Mouse (Mus musculus) naive thymus-derived CD4-positive, alpha-beta T cell, adult 2 months (primary cell): ENCODE measurements around the gene Cby3.

Experiments
- DNase-seq: peaks from one replicate; pipeline ENCODE4 v3.0.0-alpha.2; 2011; ENCODE audit warnings: low read depth

Cby3 gene

DNA sequence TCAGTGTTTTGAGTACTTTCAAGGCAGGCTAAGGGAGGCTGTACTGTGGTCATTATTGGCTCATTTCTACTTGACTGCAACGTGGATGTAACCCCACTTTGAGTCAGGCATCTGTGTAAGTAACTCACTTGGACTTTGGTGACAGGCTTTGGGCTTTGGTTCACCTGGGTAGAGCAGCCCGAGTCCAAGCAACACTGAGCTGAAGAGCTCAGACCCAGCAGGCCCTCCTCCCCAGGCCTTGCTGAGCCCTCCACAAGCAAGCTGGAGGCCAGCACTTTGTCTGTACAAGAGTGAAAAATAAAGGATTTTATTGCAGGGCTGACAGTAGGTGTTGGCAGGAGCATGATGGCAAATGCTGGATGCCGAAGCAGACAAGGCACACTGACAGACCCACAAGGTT is 34.7 kb downstream of the Cby3 start:
- no peak for DNase-seq

DNA sequence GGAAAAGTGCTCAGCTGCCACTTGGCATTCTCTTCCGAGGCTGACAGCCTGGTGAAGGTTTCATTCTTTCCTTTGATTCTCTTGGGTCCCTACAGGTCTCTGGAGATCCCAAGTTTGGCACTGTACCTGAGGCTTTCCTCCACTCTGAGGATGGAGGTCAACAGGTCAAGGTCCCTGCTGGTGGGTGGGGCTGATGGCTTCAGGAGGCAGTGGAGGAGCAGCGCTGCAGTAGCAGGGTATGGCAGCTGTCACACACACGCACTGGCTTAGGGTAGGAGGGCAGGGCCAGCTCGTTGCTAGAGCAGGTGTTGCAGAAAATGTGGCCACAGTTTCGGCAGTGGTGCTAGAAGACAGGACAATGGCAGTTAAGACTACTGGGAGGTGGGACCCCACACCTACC is 35.4 kb downstream of the Cby3 start:
- no peak for DNase-seq

DNA sequence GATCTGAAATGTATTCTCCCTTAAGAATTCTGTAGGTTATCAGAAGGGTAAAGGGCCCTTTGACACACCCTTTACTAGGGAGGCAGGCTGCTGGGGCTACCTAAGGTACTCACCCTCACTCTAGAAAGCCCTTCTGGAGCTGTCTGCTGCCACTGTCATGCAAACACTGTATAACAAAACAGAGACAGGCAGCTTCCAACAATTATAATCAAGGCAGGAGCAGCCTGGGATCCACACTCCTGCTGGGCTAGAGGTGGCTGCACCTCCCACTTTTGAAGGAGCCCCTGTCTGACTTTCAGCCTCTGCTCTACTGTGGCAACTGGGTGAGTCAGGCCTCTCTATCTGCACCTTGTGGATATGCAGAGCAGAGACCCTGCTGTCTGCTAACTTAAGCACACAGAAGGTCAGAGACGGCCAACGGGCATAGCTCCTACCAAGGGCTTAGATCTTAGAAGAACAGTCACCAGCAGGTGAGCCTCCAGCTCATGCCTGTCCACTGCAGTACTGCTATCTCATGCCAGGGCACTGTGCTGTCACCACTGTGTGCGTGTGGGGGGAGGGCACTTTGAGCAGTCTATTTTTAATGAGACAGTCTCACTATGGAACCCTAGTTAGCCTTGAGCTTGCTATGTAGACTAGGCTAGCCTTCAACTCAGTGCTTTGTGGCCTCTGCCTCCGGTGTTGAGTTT is 37.2 kb downstream of the Cby3 start:
- DNase-seq, result no peak

DNA sequence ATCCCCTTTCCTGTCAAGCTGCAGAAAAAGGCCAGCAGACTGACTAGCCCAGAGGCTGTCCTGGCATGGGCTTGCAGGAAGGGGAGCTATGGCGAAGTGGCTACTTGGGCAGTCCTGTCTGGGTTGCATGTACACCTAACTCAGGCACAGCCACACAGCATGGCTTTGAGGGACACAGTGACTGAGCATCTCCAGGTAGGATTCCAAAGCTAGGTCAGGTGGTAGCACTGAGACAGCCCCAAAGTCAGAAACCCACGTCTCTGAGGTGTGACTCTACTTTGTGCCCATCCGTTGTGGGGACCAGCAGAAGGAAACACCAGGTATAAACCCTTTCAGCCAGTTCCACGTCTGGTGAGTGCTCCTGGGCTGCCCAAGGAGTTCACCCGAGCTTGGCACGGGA is 39.0 kb downstream of the Cby3 start:
- DNase-seq, result no peak

DNA sequence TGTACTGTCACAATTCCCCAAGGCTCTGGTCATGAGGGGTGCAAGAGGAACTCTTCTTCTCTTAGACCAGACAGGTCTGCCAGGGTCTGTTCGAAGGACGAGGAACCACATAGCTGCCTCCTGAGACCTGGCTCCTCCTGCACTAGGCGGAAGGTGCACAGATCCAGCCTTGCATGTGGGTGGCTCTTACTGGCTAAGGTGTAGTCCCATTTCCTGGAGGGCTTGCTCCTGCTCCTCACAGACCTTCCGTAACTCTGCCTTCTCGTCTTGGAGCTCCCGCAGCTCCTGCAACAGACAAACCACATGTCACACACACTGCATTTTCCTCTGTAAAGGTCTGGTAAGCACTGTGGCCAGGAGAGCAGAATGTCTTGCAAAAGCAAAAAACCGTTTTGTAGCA is 40.5 kb downstream of the Cby3 start:
- no peak for DNase-seq

DNA sequence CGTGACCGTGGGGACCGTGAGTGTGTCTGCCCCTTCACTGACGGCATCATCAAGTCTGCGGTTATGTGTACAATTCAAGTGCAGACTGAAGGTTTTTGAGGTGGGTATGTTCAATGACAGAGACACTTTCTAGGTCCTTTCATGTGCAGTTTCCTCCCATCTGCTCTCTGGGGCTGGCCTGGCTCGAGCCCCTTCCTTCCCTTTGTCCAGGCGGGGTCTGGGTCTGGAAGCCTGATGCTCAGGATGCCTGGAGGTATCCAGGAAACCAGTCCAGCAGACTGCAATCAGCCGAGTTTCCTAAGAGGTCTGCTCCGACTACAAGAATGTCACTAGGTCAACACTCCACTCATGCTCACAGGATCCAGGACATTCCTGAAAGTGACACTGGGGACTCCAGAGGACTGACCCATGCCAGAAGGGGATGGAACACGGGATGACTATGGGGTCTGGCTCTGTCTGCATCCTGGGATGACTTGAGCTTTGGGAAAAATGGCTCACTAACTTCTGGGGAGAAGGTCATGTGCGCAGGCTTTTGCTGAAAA is 42.6 kb downstream of the Cby3 start:
- DNase-seq, result no peak

DNA sequence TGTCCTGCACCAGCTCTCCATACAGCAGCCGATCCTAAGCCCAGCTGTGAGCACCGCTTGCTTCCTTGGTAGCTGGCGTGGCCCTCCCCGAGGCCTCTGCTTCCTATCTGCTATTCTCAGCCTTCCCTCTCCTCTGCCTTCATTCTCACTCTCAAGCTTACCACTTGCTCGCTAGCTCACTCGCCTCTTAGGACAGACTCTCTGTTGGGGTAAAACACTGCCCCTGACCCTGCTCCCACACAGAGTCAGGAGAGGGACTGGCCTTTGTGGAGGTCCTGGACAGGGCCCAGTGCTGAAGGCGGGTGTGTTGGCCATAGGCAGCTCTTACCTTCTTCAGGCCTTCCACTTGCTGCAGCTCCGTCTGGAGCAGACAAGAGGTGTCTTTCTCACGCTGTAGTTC is 43.1 kb downstream of the Cby3 start:
- DNase-seq, result no peak

DNA sequence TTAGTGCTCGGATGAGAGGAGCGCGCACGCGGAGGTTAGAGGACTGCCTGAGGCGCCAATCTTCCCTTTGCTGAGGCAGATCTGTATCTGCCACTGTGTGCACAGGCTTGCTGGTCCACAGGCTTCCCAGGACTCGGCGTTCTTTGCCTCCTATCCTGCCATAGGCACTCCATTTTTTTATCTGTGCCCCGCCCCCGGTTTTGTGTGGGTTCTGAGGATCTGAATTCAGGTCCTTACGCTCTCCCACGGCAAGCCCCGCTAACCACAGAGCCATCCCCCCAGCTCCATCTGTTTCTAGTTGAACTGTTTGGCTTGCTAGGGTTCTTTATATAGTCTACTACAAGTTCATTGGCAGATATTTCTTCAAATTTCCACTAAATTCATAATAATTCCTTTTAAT is 44.5 kb downstream of the Cby3 start:
- DNase-seq, result no peak

DNA sequence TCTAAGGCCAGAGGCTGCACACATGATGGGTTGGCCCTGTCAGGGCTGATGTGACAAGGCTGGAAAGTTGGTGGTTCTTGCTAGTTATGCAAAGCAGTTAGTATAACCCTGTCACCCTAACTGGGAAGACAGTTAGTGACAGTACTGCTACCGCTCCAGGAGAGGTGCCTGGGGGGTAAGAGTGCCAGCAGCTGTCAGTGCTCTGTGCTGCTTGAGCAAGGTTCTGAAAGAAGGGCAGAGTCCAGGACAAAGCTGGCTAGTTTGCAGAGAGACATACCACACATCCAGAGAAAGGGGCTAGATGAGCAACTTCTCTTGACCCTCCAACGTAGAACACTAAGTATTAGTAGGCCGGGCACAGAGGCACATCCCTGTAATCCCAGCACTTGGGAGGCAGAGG is 48.2 kb downstream of the Cby3 start:
- no peak for DNase-seq

DNA sequence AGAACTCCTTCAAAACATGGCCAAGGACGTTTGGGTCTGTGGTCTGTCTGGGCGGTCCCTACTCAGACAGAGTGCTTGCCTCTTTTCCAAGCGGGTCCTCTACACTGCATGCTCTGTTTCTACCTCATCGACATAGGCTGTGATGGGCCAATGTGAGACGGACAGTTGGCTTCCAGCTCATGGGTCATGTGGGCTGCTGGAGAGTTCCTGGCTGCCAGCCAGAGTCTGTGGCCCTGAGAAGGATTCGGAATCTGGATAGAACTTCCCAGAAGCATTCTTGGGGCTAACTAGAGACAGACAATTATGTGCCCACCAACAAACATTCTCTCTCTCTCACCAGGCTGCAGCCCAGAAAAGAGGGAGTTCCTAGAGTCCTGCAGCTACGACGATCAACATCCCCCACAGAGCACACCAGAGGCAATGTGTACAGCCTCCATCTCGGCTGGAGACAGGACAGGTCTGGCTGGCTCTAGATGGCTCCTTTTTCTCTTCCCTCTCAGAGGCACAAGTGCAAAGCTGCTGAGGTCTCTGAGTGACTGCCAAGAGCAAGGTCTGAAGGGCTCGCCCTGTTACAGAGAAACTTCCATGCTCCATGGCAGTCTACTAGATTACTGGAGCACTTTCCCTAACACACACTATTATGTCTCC is 49.2 kb downstream of the Cby3 start:
- DNase-seq, result no peak

DNA sequence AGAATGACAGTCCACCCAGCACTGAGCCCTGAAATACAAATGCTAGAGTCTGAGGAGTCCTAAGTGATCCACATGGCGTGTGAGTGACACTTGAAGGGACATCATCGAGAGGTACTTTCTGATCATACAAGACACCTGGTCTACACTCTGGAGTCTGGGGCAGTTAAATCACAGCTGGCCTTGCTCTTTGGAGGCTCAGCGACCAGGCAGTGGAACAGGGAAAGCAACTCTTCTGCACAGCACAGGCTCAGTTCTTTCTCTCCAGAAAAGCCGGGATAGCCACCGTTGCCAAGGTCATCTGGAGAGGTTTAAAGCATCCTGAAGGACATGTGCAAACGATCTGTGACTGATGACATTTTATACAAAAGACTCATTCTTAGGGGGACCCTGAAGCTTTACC is 53.0 kb downstream of the Cby3 start:
- no peak for DNase-seq
